Mouse (Mus musculus) neural tube, embryonic 12.5 days (tissue): ENCODE measurements at regions not wholly inside any gene's neighbourhood (a gene's known extent, or its start where the extent isn't known, plus 50 kb on each side); places are given as distances from the start of the nearest gene placed in this dataset.

Experiments
- ATAC-seq: fragments of 200-750 bp; cut with Nextera tagmentation; 2 replicates; pipeline ENCODE4 v1.8.0; 2017; ENCODE audit warnings: low read depth, mild to moderate bottlenecking, moderate TSS enrichment, moderate library complexity; ENCODE audit not compliant: low FRiP score
- H3K27ac ChIP-seq: fragments of 300-500 bp; sonication (generic); 2 replicates; pipeline ENCODE4 v1.5.1; 2016
- H3K27me3 ChIP-seq: fragments of 300-500 bp; sonication (generic); replicated peaks from 2 replicates; pipeline ENCODE4 v1.6.1; 2016; ENCODE audit warnings: mild to moderate bottlenecking
- H3K36me3 ChIP-seq: fragments of 300-500 bp; sonication (generic); 2 replicates; pipeline ENCODE4 v1.6.1; 2016; ENCODE audit warnings: mild to moderate bottlenecking
- H3K4me1 ChIP-seq: fragments of 300-500 bp; sonication (generic); 2 replicates; pipeline ENCODE4 v1.6.1; 2016
- H3K4me2 ChIP-seq: fragments of 300-500 bp; sonication (generic); replicated peaks from 2 replicates; pipeline ENCODE4 v1.6.1; 2016; ENCODE audit warnings: mild to moderate bottlenecking
- H3K4me3 ChIP-seq: fragments of 300-500 bp; sonication (generic); 2 replicates; pipeline ENCODE4 v1.5.1; 2016
- H3K9ac ChIP-seq: fragments of 300-500 bp; sonication (generic); 2 replicates; pipeline ENCODE4 v1.6.1; 2016; ENCODE audit warnings: mild to moderate bottlenecking
- H3K9me3 ChIP-seq: fragments of 300-500 bp; sonication (generic); 2 replicates; pipeline ENCODE4 v1.6.1; 2016; ENCODE audit warnings: mild to moderate bottlenecking
- WGBS: fragments of 180-500 bp; shearing (Covaris S2); methylation state at CpG from one replicate; pipeline ENCODE4 v1.1.7; 2016; 5-methylcytosine and 5-hydroxymethylcytosine counted together

DNA sequence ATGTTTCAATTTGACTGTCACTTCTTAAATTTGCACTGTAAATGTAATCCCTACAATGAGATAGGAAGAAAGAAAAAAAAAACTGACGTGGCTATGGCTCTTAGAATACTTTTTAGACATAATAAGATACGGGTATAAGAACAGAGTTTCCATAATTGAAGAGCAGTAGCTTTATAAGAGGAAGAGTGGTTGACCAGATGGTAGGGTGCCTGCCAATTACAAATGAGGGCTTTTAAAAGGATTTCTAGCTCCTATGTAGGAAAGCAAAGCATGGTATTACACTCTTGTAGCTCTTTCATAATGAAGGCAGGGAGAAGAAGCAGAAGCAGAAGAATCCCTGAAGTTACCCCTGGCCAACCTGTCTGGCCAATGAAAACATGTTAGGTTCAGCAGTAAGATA, 239.7 kb upstream of the Car10 start:
- no peak for ATAC-seq

DNA sequence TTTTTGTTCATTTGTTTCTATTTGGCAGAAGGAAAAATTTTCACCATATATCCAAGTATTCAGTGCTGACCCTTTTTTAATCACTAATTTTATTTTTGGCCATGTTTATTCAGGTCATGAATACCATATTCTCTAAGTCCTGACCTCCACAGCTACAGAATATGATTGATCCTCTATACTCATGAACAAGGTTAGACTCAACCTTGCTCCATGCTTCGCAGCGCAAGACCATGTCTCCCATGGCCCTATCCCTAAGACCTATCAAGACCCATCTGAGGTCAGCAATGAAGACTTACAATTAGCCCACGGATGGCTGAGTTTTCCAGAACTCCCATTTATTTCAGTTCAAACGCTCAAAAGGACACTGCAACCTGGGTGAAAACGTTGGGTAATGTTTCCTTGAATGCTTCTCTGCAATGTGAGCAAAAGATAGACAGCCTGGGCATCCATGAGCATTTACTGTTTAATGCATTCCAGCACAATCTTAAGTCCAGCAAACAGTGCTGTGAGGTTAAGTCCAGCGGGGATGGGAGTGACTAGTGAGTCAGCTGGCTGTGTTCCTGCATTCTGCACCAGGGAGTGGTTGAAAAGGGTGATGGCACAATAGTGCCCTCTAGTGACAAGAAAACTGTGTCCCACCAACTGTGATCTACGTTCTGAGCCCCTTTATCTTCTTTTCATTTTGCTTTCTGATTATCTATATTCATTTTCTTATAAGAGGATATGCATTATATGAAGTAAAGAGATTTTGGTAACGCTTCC, 208.0 kb upstream of the Car10 start:
- Histone ChIP-seq H3K4me2 (no peak overlapping the region), H3K27me3 (no peaks in the 10 kb centered on the region), H3K9ac (no peak overlapping the region), H3K4me1 (no peaks in the 10 kb centered on the region), H3K9me3 (no peaks in the 10 kb centered on the region), H3K4me3 (no peak overlapping the region), H3K27ac (no peak overlapping the region), H3K36me3 (no peaks in the 10 kb centered on the region)
- WGBS: 52% methylated on average over 8 of the region's 8 CpGs
- peak; percentile 66 for ATAC-seq

More for the DNA sequence above, 239.7 kb upstream of the Car10 start:
- Histone ChIP-seq H3K36me3 (no peaks in the 10 kb centered on the region), H3K4me2 (no peak overlapping the region), H3K27me3 (no peaks in the 10 kb centered on the region), H3K9me3 (no peaks in the 10 kb centered on the region), H3K27ac (no peak overlapping the region), H3K4me1 (no peaks in the 10 kb centered on the region), H3K9ac (no peak overlapping the region), H3K4me3 (no peak overlapping the region)
- 76% methylated on average over 2 of the region's 2 CpGs for WGBS

DNA sequence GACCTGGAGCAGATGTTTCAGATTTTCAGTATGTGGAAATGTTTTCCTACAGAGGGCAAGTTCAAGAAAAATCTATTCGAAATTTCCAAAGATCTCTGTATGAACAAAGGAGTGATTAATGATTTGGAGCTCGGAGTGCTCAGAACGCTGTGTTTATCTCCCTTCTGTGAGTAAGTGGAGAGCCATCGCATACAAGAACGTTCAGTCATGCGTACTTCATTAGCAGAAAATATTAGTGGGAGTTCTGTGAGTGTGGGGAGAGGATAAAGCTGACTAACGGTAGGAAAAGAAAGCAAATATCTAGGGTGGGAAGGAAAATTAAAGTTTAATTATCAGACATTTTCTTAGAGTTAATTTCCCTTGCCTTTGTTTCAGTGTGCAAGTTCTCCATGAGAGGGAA, 198.5 kb upstream of the Car10 start:
- Histone ChIP-seq H3K27ac (no peak overlapping the region), H3K4me2 (0 out of 2 replicates have a peak overlapping the region, but pooled peaks have one; percentile 7), H3K27me3 (no peaks in the 10 kb centered on the region), H3K9me3 (no peaks in the 10 kb centered on the region), H3K36me3 (no peaks in the 10 kb centered on the region), H3K9ac (no peak overlapping the region), H3K4me1 (no peaks in the 10 kb centered on the region), H3K4me3 (no peak overlapping the region)
- no peak for ATAC-seq
- WGBS: 32% methylated on average over 7 of the region's 7 CpGs
